Mouse (Mus musculus): ENCODE measurements around the gene Macrod1. TPM values are rescaled to one million over a fixed set of nuclear protein-coding genes. Genes with fewer than 3 reads are reported as not detected.

Macrod1 gene
- total and polyA plus RNA-seq, 3 experiments = 0.60 TPM; not detected in 2

GRCm38 (mm10) chr19:7140373-7140772 lies 83.8 kb downstream of the Macrod1 start:
- TF ChIP-seq CTCF (IDR thresholded peaks at IDR 0.05; ENCODE audit: low read depth, low read length) (no peak), POLR2AphosphoS5 (IDR thresholded peaks at IDR 0.05; ENCODE audit: insufficient replicate concordance, low read depth, low read length) (no peak)
- no peak for DNase-seq (ENCODE audit: low spot score)
- Histone ChIP-seq H3K27me3 (ENCODE audit: insufficient read depth, low read length) (peaks cover 44% of the 10 kb centered on the region), H3K4me1 (ENCODE audit: insufficient read depth, low read depth, low read length) (peaks cover 3% of the 10 kb centered on the region; the same call in 1 of the 2 replicates), H3K9me3 (replicated peaks) (no peaks in the 10 kb centered on the region), H3K4me3 (ENCODE audit: low read depth, low read length) (no peak overlapping the region), H3K36me3 (replicated peaks) (no peaks in the 10 kb centered on the region)
- no peak for ATAC-seq (ENCODE audit: extremely low read depth, insufficient number of reproducible peaks, low FRiP score, poor library complexity, severe bottlenecking)

- Histone ChIP-seq H3K9me3 (replicated peaks) (no peaks in the 10 kb centered on the region), H3K4me3 (ENCODE audit: low read depth, low read length) (no peak overlapping the region), H3K27me3 (ENCODE audit: insufficient read depth, low read length) (peaks cover 45% of the 10 kb centered on the region), H3K4me1 (ENCODE audit: insufficient read depth, low read depth, low read length) (peaks cover 3% of the 10 kb centered on the region; the same call in 1 of the 2 replicates), H3K36me3 (replicated peaks) (no peaks in the 10 kb centered on the region)
- TF ChIP-seq GATA2 (IDR thresholded peaks at IDR 0.05; ENCODE audit: borderline replicate concordance, low read depth, low read length) (no peak), TAL1 (conservative IDR thresholded peaks at IDR 0.05; ENCODE audit: low read depth, low read length) (no peak), GATA1 (IDR thresholded peaks at IDR 0.05; ENCODE audit: borderline replicate concordance, low read length) (no peak), CTCF (IDR thresholded peaks at IDR 0.05; ENCODE audit: low read depth, low read length) (no peak), POLR2AphosphoS5 (IDR thresholded peaks at IDR 0.05; ENCODE audit: insufficient replicate concordance, low read depth, low read length) (no peak)
- DNase-seq (ENCODE audit: low spot score) (no peak), ATAC-seq (ENCODE audit: extremely low read depth, insufficient number of reproducible peaks, low FRiP score, poor library complexity, severe bottlenecking) (no peak)
These were observed 84.3 kb downstream of the Macrod1 start for GRCm38 (mm10) chr19:7140856-7141421.

GRCm38 (mm10) chr19:7142207-7142915 lies 85.8 kb downstream of the Macrod1 start:
- peaks cover 3% of the 10 kb centered on the region; the same call in 1 of the 2 replicates for H3K4me1 ChIP-seq (ENCODE audit: insufficient read depth, low read depth, low read length)
- no peak overlapping the region for H3K4me3 ChIP-seq (ENCODE audit: low read depth, low read length)
- DNase-seq (ENCODE audit: low spot score) (no peak), ATAC-seq (ENCODE audit: extremely low read depth, insufficient number of reproducible peaks, low FRiP score, poor library complexity, severe bottlenecking) (no peak)
- H3K9me3 ChIP-seq (replicated peaks) = no peaks in the 10 kb centered on the region
- no peaks in the 10 kb centered on the region for H3K36me3 ChIP-seq (replicated peaks)
- peaks cover 34% of the 10 kb centered on the region for H3K27me3 ChIP-seq (ENCODE audit: insufficient read depth, low read length)
- TF ChIP-seq GATA2 (IDR thresholded peaks at IDR 0.05; ENCODE audit: borderline replicate concordance, low read depth, low read length) = no peak

- Histone ChIP-seq H3K9me3 (replicated peaks) (no peaks in the 10 kb centered on the region), H3K4me1 (ENCODE audit: insufficient read depth, low read depth, low read length) (peaks cover 3% of the 10 kb centered on the region; the same call in 1 of the 2 replicates), H3K4me3 (ENCODE audit: low read depth, low read length) (no peak overlapping the region; the same call in 1 of the 2 replicates), H3K36me3 (replicated peaks) (no peaks in the 10 kb centered on the region), H3K27me3 (ENCODE audit: insufficient read depth, low read length) (peaks cover 37% of the 10 kb centered on the region)
- DNase-seq (ENCODE audit: low spot score) (no peak), ATAC-seq (ENCODE audit: extremely low read depth, insufficient number of reproducible peaks, low FRiP score, poor library complexity, severe bottlenecking) (no peak)
- no peak for TF ChIP-seq GATA1 (IDR thresholded peaks at IDR 0.05; ENCODE audit: borderline replicate concordance, low read length)
- TF ChIP-seq GATA2 (IDR thresholded peaks at IDR 0.05; ENCODE audit: borderline replicate concordance, low read depth, low read length) = no peak
- TF ChIP-seq POLR2AphosphoS5 (IDR thresholded peaks at IDR 0.05; ENCODE audit: insufficient replicate concordance, low read depth, low read length) = no peak
- no peak for TF ChIP-seq TAL1 (conservative IDR thresholded peaks at IDR 0.05; ENCODE audit: low read depth, low read length)
- no peak for TF ChIP-seq CTCF (IDR thresholded peaks at IDR 0.05; ENCODE audit: low read depth, low read length)
These were observed 87.2 kb downstream of the Macrod1 start for GRCm38 (mm10) chr19:7143854-7144253.

GRCm38 (mm10) chr19:7144458-7144857 lies 87.8 kb downstream of the Macrod1 start:
- TF ChIP-seq GATA1 (IDR thresholded peaks at IDR 0.05; ENCODE audit: borderline replicate concordance, low read length) = no peak
- TF ChIP-seq TAL1 (conservative IDR thresholded peaks at IDR 0.05; ENCODE audit: low read depth, low read length) = no peak
- no peak for TF ChIP-seq POLR2AphosphoS5 (IDR thresholded peaks at IDR 0.05; ENCODE audit: insufficient replicate concordance, low read depth, low read length)
- no peak for TF ChIP-seq GATA2 (IDR thresholded peaks at IDR 0.05; ENCODE audit: borderline replicate concordance, low read depth, low read length)
- ATAC-seq (ENCODE audit: extremely low read depth, insufficient number of reproducible peaks, low FRiP score, poor library complexity, severe bottlenecking) (no peak), DNase-seq (ENCODE audit: low spot score) (no peak)
- Histone ChIP-seq H3K27me3 (ENCODE audit: insufficient read depth, low read length) (peaks cover 40% of the 10 kb centered on the region), H3K4me1 (ENCODE audit: insufficient read depth, low read depth, low read length) (peaks cover 3% of the 10 kb centered on the region; the same call in 1 of the 2 replicates), H3K4me3 (ENCODE audit: low read depth, low read length) (no peak overlapping the region), H3K9me3 (replicated peaks) (no peaks in the 10 kb centered on the region), H3K36me3 (replicated peaks) (no peaks in the 10 kb centered on the region)

GRCm38 (mm10) chr19:7146376-7146775 lies 89.8 kb downstream of the Macrod1 start:
- peaks cover 3% of the 10 kb centered on the region; the same call in 1 of the 2 replicates for H3K4me1 ChIP-seq (ENCODE audit: insufficient read depth, low read depth, low read length)
- H3K4me3 ChIP-seq (ENCODE audit: low read depth, low read length) = no peak overlapping the region
- DNase-seq (ENCODE audit: low spot score) (no peak), ATAC-seq (ENCODE audit: extremely low read depth, insufficient number of reproducible peaks, low FRiP score, poor library complexity, severe bottlenecking) (no peak)
- no peaks in the 10 kb centered on the region for H3K36me3 ChIP-seq (replicated peaks)
- H3K27me3 ChIP-seq (ENCODE audit: insufficient read depth, low read length) = peaks cover 40% of the 10 kb centered on the region
- no peaks in the 10 kb centered on the region for H3K9me3 ChIP-seq (replicated peaks)
- no peak for TF ChIP-seq TAL1 (conservative IDR thresholded peaks at IDR 0.05; ENCODE audit: low read depth, low read length)
- no peak for TF ChIP-seq GATA2 (IDR thresholded peaks at IDR 0.05; ENCODE audit: borderline replicate concordance, low read depth, low read length)
- no peak for TF ChIP-seq POLR2AphosphoS5 (IDR thresholded peaks at IDR 0.05; ENCODE audit: insufficient replicate concordance, low read depth, low read length)
- no peak for TF ChIP-seq GATA1 (IDR thresholded peaks at IDR 0.05; ENCODE audit: borderline replicate concordance, low read length)
- no peak for TF ChIP-seq CTCF (IDR thresholded peaks at IDR 0.05; ENCODE audit: low read depth, low read length)
